Mouse (Mus musculus): ENCODE data around the gene Snx30. TPM values are rescaled to one million over a fixed set of nuclear protein-coding genes. Genes with fewer than 3 reads are reported as not detected.

Snx30 gene
- polyA plus RNA-seq, 1 experiment, result 14.6 TPM

DNA sequence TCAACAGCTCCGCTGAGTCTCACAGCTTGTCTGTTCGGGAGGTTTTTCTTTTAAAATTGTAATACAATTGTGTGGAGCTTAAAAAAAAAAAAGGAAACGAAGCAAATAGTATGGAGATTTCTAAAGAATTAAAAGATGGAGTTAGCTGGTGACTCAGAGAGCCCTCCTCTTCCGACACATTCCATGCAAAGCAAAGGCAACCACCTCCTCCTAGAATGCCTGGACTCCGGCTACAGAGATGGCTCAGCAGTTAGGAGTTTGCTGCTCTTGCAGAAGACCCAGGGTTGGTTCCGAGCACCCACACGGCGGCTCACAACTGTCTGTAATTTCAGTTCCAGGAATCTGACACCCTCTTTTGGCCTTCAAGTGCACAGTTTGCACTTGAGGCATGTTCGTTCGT is 12.9 kb downstream of the Snx30 start:
- TF ChIP-seq CTCF (IDR thresholded peaks at IDR 0.05; ENCODE audit: extremely low read depth, insufficient read depth, low read length) (no peak), POLR2A (IDR thresholded peaks at IDR 0.05; ENCODE audit: extremely low read depth, insufficient read depth, low read length) (no peak)
- H3K4me3 ChIP-seq (ENCODE audit: insufficient read depth, low read length), result no peak overlapping the region
- no peak overlapping the region for H3K27ac ChIP-seq (ENCODE audit: insufficient read depth, low read length)
- peaks cover 27% of the 10 kb centered on the region for H3K4me1 ChIP-seq (ENCODE audit: control insufficient read depth, insufficient read depth, low read length)

DNA sequence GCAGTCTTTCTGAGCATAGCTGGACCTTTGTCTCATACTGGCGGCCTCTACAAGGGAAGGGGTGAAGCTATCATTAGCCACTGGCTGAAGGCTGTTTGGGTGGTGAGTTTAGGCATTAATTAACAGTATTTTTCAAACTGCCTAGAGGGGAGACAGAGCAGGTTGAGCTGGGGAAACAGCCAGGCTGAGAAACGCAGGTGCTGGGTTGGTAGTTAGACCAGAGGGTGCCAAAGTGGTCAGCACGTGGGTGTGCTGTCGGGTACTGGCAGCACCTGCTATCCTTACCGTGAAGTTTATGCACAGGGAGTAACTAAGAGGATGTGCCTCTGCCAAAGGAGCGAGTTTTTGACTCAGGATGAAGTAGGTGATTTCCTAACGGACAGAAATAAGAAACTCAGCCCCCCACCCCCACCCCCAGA is 13.4 kb downstream of the Snx30 start:
- TF ChIP-seq POLR2A (IDR thresholded peaks at IDR 0.05; ENCODE audit: extremely low read depth, insufficient read depth, low read length), result no peak
- TF ChIP-seq CTCF (IDR thresholded peaks at IDR 0.05; ENCODE audit: extremely low read depth, insufficient read depth, low read length), result no peak
- Histone ChIP-seq H3K27ac (ENCODE audit: insufficient read depth, low read length) (no peak overlapping the region), H3K4me3 (ENCODE audit: insufficient read depth, low read length) (no peak overlapping the region), H3K4me1 (ENCODE audit: control insufficient read depth, insufficient read depth, low read length) (peaks cover 27% of the 10 kb centered on the region)

DNA sequence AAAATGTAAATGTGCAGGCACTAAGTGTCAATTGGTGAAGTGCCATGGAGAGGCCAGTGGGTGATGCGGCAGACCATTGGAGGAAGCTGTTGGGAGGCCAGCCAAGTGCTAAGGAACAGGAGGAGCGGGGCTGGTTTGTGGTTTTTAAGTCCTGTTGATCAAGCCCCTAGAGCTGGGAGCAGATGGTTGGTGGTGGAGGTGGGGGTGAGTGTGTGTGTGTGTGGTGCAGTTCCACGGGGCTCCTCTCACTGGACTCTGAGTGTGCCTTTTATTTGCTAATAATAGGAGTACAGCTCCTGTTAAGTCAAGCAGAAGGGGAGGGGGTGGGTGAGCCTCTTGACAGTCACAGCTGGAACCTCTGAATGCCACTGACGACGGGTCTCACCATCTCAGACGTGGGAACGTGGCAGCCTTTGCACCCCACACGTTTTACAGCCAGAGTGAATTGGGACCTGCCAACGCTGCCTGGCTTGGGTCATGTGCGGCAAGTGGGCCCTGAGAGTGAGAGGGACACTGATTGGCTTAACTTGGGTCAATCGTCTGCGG is 13.9 kb downstream of the Snx30 start:
- H3K27ac ChIP-seq (ENCODE audit: insufficient read depth, low read length), result no peak overlapping the region
- TF ChIP-seq CTCF (IDR thresholded peaks at IDR 0.05; ENCODE audit: extremely low read depth, insufficient read depth, low read length) (no peak), POLR2A (IDR thresholded peaks at IDR 0.05; ENCODE audit: extremely low read depth, insufficient read depth, low read length) (no peak)
- H3K4me3 ChIP-seq (ENCODE audit: insufficient read depth, low read length), result no peak overlapping the region
- peaks cover 25% of the 10 kb centered on the region for H3K4me1 ChIP-seq (ENCODE audit: control insufficient read depth, insufficient read depth, low read length)

DNA sequence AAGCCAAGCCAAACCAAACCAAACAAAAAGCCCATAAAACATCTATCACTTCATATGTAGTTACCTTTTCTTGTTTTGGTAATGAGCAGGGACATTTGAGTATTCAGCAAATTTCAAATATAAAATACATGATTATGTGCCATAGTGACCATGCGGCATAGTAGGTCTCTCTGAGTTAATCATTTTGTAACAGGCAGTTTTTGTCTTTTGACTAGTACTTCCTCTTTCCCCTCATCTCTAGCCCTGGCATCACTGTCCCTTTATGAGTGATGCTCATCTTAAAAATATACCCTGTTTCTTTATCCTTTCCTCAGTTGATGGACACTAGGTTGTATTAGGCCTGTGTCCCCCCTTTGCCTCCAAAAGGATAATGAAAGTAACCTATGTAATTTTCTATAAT is 15.9 kb downstream of the Snx30 start:
- Histone ChIP-seq H3K4me1 (ENCODE audit: control insufficient read depth, insufficient read depth, low read length) (peaks cover 13% of the 10 kb centered on the region), H3K27ac (ENCODE audit: insufficient read depth, low read length) (no peak overlapping the region), H3K4me3 (ENCODE audit: insufficient read depth, low read length) (no peak overlapping the region)
- TF ChIP-seq POLR2A (IDR thresholded peaks at IDR 0.05; ENCODE audit: extremely low read depth, insufficient read depth, low read length), result no peak
- no peak for TF ChIP-seq CTCF (IDR thresholded peaks at IDR 0.05; ENCODE audit: extremely low read depth, insufficient read depth, low read length)

DNA sequence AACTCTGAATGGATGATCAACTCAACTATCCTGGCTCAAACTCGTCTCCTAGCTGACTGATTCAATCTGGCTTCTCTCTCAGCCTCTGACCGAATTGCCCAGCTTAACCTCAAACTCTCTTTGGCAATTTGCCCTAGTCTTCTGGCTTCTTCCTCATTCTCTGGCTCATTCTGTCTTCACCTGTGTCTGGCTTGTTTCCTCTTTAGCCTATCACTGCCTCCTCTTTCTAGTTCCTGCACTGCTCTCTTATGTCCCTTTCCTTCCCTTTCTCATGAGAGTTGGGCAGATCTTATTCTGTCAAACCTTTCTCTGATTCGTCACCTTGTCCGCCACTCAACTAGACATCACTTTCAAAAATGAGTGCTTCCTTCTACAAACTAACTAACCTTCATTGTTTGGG is 16.5 kb downstream of the Snx30 start:
- Histone ChIP-seq H3K27ac (ENCODE audit: insufficient read depth, low read length) (no peak overlapping the region), H3K4me1 (ENCODE audit: control insufficient read depth, insufficient read depth, low read length) (peaks cover 13% of the 10 kb centered on the region), H3K4me3 (ENCODE audit: insufficient read depth, low read length) (no peak overlapping the region)
- TF ChIP-seq POLR2A (IDR thresholded peaks at IDR 0.05; ENCODE audit: extremely low read depth, insufficient read depth, low read length) (no peak), CTCF (IDR thresholded peaks at IDR 0.05; ENCODE audit: extremely low read depth, insufficient read depth, low read length) (no peak)

DNA sequence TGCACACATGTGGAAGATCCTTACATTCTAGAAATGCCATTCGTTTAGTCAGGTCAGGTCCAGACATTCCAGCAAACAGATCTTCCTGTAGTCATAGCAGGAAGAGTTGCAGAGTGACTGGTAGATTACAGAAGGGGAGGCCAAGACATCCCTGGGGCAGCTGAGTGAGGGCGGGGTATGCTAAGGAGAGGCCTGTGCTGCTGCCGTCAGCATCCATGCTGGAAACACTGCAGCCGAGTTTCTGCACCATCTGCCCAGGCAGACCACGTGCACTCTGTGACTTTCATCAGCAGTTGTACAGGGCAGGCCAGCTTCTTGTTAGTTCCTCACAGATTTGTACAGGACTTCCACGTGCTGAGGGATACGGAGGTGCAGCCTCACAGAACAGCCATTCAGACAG is 17.8 kb downstream of the Snx30 start:
- H3K27ac ChIP-seq (ENCODE audit: insufficient read depth, low read length), result no peak overlapping the region
- H3K4me1 ChIP-seq (ENCODE audit: control insufficient read depth, insufficient read depth, low read length), result peaks cover 13% of the 10 kb centered on the region
- H3K4me3 ChIP-seq (ENCODE audit: insufficient read depth, low read length), result no peak overlapping the region
- TF ChIP-seq CTCF (IDR thresholded peaks at IDR 0.05; ENCODE audit: extremely low read depth, insufficient read depth, low read length) (no peak), POLR2A (IDR thresholded peaks at IDR 0.05; ENCODE audit: extremely low read depth, insufficient read depth, low read length) (no peak)

DNA sequence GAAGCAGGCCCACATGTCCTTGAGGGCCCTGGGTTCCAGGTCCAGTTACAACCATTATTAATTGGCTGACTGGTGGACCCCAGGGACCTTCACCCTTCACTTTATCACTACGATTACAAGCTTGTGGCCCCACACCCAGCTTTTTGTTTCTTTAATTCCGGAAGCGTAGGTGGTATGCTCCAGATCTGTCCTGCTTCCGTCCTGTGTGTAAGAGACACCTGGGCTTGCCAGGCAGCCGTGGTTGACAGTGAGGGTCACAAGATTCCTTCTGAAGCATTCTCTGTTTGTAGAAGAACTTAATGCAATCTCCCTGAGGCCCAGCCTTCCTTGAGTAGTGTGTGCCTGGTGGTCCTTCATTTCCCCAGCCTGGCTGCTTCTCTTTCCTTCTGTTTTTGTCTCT is 19.2 kb downstream of the Snx30 start:
- TF ChIP-seq CTCF (IDR thresholded peaks at IDR 0.05; ENCODE audit: extremely low read depth, insufficient read depth, low read length), result no peak
- no peak for TF ChIP-seq POLR2A (IDR thresholded peaks at IDR 0.05; ENCODE audit: extremely low read depth, insufficient read depth, low read length)
- Histone ChIP-seq H3K4me1 (ENCODE audit: control insufficient read depth, insufficient read depth, low read length) (peaks cover 11% of the 10 kb centered on the region), H3K4me3 (ENCODE audit: insufficient read depth, low read length) (no peak overlapping the region), H3K27ac (ENCODE audit: insufficient read depth, low read length) (no peak overlapping the region)

DNA sequence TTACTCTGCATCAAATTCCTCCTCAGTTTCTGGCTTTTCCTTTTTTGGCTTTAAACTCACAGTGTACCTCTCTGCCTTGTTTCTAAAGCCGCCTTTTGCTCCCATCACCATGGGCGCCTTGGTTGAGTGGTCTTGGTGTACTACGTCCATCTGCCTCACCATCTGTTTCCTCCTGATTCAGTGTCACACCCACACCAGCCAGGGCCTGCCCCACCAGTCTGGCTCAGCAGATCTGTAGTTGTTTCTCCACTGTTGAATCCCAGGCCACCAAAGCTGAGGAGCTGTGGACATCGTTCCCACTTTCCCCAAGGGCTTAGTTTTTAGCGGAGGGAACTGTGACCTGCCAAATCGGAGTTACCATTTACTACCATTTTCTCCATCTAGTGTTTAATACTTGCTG is 20.0 kb downstream of the Snx30 start:
- no peak overlapping the region for H3K27ac ChIP-seq (ENCODE audit: insufficient read depth, low read length)
- peaks cover 11% of the 10 kb centered on the region for H3K4me1 ChIP-seq (ENCODE audit: control insufficient read depth, insufficient read depth, low read length)
- no peak overlapping the region for H3K4me3 ChIP-seq (ENCODE audit: insufficient read depth, low read length)
- no peak for TF ChIP-seq CTCF (IDR thresholded peaks at IDR 0.05; ENCODE audit: extremely low read depth, insufficient read depth, low read length)
- TF ChIP-seq POLR2A (IDR thresholded peaks at IDR 0.05; ENCODE audit: extremely low read depth, insufficient read depth, low read length), result no peak

DNA sequence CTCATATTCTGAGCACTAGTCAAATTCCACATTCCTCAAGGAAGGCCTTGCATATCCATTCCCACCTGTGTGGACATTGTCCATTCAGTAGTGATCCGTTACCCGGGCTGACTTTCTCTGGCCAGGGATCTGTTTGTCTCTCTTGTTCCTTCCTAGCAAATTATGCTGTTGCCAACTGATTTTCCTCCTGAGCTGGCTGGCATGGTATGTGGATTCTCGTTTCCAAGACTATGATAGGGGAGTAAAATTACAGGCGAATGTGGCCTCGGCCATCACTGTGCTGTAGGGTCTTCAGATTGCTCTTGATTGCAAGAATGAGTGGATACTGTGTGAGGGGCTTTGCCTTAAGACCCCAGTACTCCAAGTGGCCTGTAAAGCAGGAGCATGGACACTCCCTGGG is 20.7 kb downstream of the Snx30 start:
- Histone ChIP-seq H3K4me3 (ENCODE audit: insufficient read depth, low read length) (no peak overlapping the region), H3K4me1 (ENCODE audit: control insufficient read depth, insufficient read depth, low read length) (peaks cover 11% of the 10 kb centered on the region), H3K27ac (ENCODE audit: insufficient read depth, low read length) (no peak overlapping the region)
- TF ChIP-seq POLR2A (IDR thresholded peaks at IDR 0.05; ENCODE audit: extremely low read depth, insufficient read depth, low read length) (no peak), CTCF (IDR thresholded peaks at IDR 0.05; ENCODE audit: extremely low read depth, insufficient read depth, low read length) (no peak)

DNA sequence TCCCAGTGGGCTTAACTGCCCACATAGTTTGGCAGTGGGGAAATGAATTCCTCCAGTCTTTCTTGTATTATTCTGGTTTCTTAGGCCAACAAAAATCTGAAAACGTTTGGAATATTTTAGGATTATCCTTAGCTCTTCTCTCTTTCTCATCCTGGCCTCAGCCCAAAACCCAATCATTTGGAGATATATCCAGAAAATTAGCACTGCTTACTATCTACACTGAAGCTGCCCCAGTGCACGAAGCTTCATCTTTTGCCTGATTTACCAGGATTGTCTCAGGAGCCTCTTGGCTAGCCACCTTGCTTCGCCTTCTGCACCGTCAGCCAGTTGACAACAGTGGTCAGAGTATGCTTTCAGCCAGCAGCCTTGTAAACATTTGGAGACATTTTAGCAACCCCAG is 23.4 kb downstream of the Snx30 start:
- peaks cover 8% of the 10 kb centered on the region for H3K4me1 ChIP-seq (ENCODE audit: control insufficient read depth, insufficient read depth, low read length)
- TF ChIP-seq POLR2A (IDR thresholded peaks at IDR 0.05; ENCODE audit: extremely low read depth, insufficient read depth, low read length) (no peak), CTCF (IDR thresholded peaks at IDR 0.05; ENCODE audit: extremely low read depth, insufficient read depth, low read length) (no peak)
- H3K27ac ChIP-seq (ENCODE audit: insufficient read depth, low read length), result no peak overlapping the region
- no peak overlapping the region for H3K4me3 ChIP-seq (ENCODE audit: insufficient read depth, low read length)

All from cortical plate, adult 2 months (tissue).